Mouse (Mus musculus) kidney, embryonic 16.5 days (tissue): ENCODE results near the gene Galnt2. TPM values are rescaled to one million over a fixed set of nuclear protein-coding genes. Genes with fewer than 3 reads are reported as not detected.

ENCODE experiments used
- ATAC-seq: fragments of 200-750 bp; cut with Nextera tagmentation; 2 replicates; pipeline ENCODE4 v1.8.0; 2017; ENCODE audit warnings: moderate TSS enrichment; ENCODE audit not compliant: low FRiP score, low TSS enrichment
- H3K27ac ChIP-seq: fragments of 300-500 bp; sonication (generic); 2 replicates; pipeline ENCODE4 v1.5.1; 2014; ENCODE audit warnings: low read length
- H3K27me3 ChIP-seq: fragments of 300-500 bp; sonication (generic); 2 replicates; pipeline ENCODE4 v1.6.1; 2014; ENCODE audit warnings: low read length, control low read depth, mixed read lengths; ENCODE audit not compliant: insufficient read depth
- H3K36me3 ChIP-seq: fragments of 300-500 bp; sonication (generic); 2 replicates; pipeline ENCODE4 v1.6.1; 2014; ENCODE audit warnings: low read length, control low read depth, mixed read lengths; ENCODE audit not compliant: insufficient read depth
- H3K4me1 ChIP-seq: fragments of 300-500 bp; sonication (generic); 2 replicates; pipeline ENCODE4 v1.6.1; 2014; ENCODE audit warnings: low read length, control low read depth, mixed read lengths; ENCODE audit not compliant: insufficient read depth
- H3K4me2 ChIP-seq: fragments of 300-500 bp; sonication (generic); replicated peaks from 2 replicates; pipeline ENCODE4 v1.6.1; 2014; ENCODE audit warnings: low read depth, low read length
- H3K4me3 ChIP-seq: fragments of 300-500 bp; sonication (generic); 2 replicates; pipeline ENCODE4 v1.5.1; 2014; ENCODE audit warnings: mild to moderate bottlenecking, low read length
- H3K9ac ChIP-seq: fragments of 300-500 bp; sonication (generic); replicated peaks from 2 replicates; pipeline ENCODE4 v1.6.1; 2014; ENCODE audit warnings: low read length
- H3K9me3 ChIP-seq: fragments of 300-500 bp; sonication (generic); 2 replicates; pipeline ENCODE4 v1.6.1; 2016; ENCODE audit warnings: low read length, control low read depth
- WGBS: fragments of 180-500 bp; shearing (Covaris S2); extraction: QIAGEN DNeasy Blood & Tissue Kit; methylation state at CpG from one replicate; pipeline ENCODE4 v1.1.7; 2014; 5-methylcytosine and 5-hydroxymethylcytosine counted together
- polyA plus RNA-seq: library from polyadenylated mRNA; unstranded; fragments of >200 nt; fragmentation: Nextera tagmentation; extraction: Ambion mirVana; gene quantifications from 2 replicates; pipeline ENCODE4 v1.2.1, GENCODE M21; 2015

The Galnt2 gene
- 47.0 and 47.1 TPM in 2 replicates for polyA plus RNA-seq

- no peaks in the 10 kb centered on the region for H3K27me3 ChIP-seq
- H3K9ac ChIP-seq: peak within 1 kb of the TSS; percentile 91
- H3K27ac ChIP-seq: peak within 1 kb of the TSS; percentile 79
- peak; percentile 89 for ATAC-seq
- H3K4me1 ChIP-seq: peaks cover 9% of the 10 kb centered on the region
- no peaks in the 10 kb centered on the region for H3K9me3 ChIP-seq
- no peaks in the 10 kb centered on the region for H3K36me3 ChIP-seq
- 0% methylated on average over 39 of the region's 53 CpGs for WGBS
- peak within 1 kb of the TSS; percentile 88 for H3K4me3 ChIP-seq
- H3K4me2 ChIP-seq: peak within 1 kb of the TSS; percentile 98
Observed at GRCm38 (mm10) chr8:124231176-124231484, at the start of gene Galnt2. Gene Galnt2 (plus strand): TSS chr8:124231391.

- no peaks in the 10 kb centered on the region for H3K9me3 ChIP-seq
- 75% methylated on average over 5 of the region's 5 CpGs for WGBS
- H3K4me3 ChIP-seq: no peak overlapping the region
- H3K27me3 ChIP-seq: no peaks in the 10 kb centered on the region
- no peak overlapping the region for H3K27ac ChIP-seq
- no peak overlapping the region for H3K9ac ChIP-seq
- no peak overlapping the region for H3K4me2 ChIP-seq
- H3K4me1 ChIP-seq: no peaks in the 10 kb centered on the region; the same call in 1 of the 2 replicates
- no peak for ATAC-seq
- H3K36me3 ChIP-seq: no peaks in the 10 kb centered on the region
Observed at GRCm38 (mm10) chr8:124181751-124182150, 49.4 kb upstream of the Galnt2 start.

- H3K4me2 ChIP-seq: no peak overlapping the region
- no peaks in the 10 kb centered on the region for H3K36me3 ChIP-seq
- peak; percentile 51; the same call in 1 of the 2 replicates for ATAC-seq
- no peaks in the 10 kb centered on the region for H3K9me3 ChIP-seq
- WGBS: 47% methylated on average over 13 of the region's 13 CpGs
- H3K27me3 ChIP-seq: no peaks in the 10 kb centered on the region
- H3K27ac ChIP-seq: no peak overlapping the region
- no peak overlapping the region for H3K4me3 ChIP-seq
- H3K4me1 ChIP-seq: no peaks in the 10 kb centered on the region; the same call in 1 of the 2 replicates
- no peak overlapping the region for H3K9ac ChIP-seq
Observed at GRCm38 (mm10) chr8:124182224-124182623, 49.0 kb upstream of the Galnt2 start.

- WGBS: 74% methylated on average over 3 of the region's 3 CpGs
- H3K4me3 ChIP-seq: no peak overlapping the region
- no peaks in the 10 kb centered on the region for H3K27me3 ChIP-seq
- H3K9ac ChIP-seq: no peak overlapping the region
- no peak overlapping the region for H3K27ac ChIP-seq
- no peak overlapping the region for H3K4me2 ChIP-seq
- no peaks in the 10 kb centered on the region for H3K9me3 ChIP-seq
- ATAC-seq: no peak
- no peaks in the 10 kb centered on the region for H3K36me3 ChIP-seq
- H3K4me1 ChIP-seq: no peaks in the 10 kb centered on the region; the same call in 1 of the 2 replicates
Observed at GRCm38 (mm10) chr8:124184078-124184477, 47.1 kb upstream of the Galnt2 start.

GRCm38 (mm10) chr8:124184507-124184906 is 46.7 kb upstream of the Galnt2 start:
- H3K9ac ChIP-seq: no peak overlapping the region
- H3K9me3 ChIP-seq: no peaks in the 10 kb centered on the region
- no peak overlapping the region for H3K4me3 ChIP-seq
- H3K4me1 ChIP-seq: no peaks in the 10 kb centered on the region; the same call in 1 of the 2 replicates
- no peaks in the 10 kb centered on the region for H3K36me3 ChIP-seq
- ATAC-seq: no peak
- H3K4me2 ChIP-seq: no peak overlapping the region
- WGBS: 71% methylated on average over 2 of the region's 2 CpGs
- no peak overlapping the region for H3K27ac ChIP-seq
- no peaks in the 10 kb centered on the region for H3K27me3 ChIP-seq

GRCm38 (mm10) chr8:124185081-124185480 is 46.1 kb upstream of the Galnt2 start:
- Histone ChIP-seq H3K9ac (no peak overlapping the region), H3K4me3 (no peak overlapping the region), H3K9me3 (no peaks in the 10 kb centered on the region), H3K36me3 (no peaks in the 10 kb centered on the region), H3K27me3 (no peaks in the 10 kb centered on the region), H3K4me1 (no peaks in the 10 kb centered on the region; the same call in 1 of the 2 replicates), H3K27ac (no peak overlapping the region), H3K4me2 (no peak overlapping the region)
- ATAC-seq: no peak
- 84% methylated on average over 6 of the region's 6 CpGs for WGBS

- 77% methylated on average over 7 of the region's 7 CpGs for WGBS
- Histone ChIP-seq H3K4me1 (no peaks in the 10 kb centered on the region), H3K4me2 (no peak overlapping the region), H3K9me3 (no peaks in the 10 kb centered on the region), H3K4me3 (no peak overlapping the region), H3K27me3 (no peaks in the 10 kb centered on the region), H3K9ac (no peak overlapping the region), H3K36me3 (no peaks in the 10 kb centered on the region), H3K27ac (no peak overlapping the region)
- no peak for ATAC-seq
Observed at GRCm38 (mm10) chr8:124190388-124190787, 40.8 kb upstream of the Galnt2 start.

GRCm38 (mm10) chr8:124192242-124192641 is 38.9 kb upstream of the Galnt2 start:
- H3K9me3 ChIP-seq: no peaks in the 10 kb centered on the region
- no peaks in the 10 kb centered on the region for H3K36me3 ChIP-seq
- WGBS: 84% methylated on average over 4 of the region's 4 CpGs
- H3K4me3 ChIP-seq: no peak overlapping the region
- H3K4me2 ChIP-seq: no peak overlapping the region
- no peak for ATAC-seq
- H3K27me3 ChIP-seq: no peaks in the 10 kb centered on the region
- H3K4me1 ChIP-seq: peaks cover 10% of the 10 kb centered on the region
- H3K9ac ChIP-seq: no peak overlapping the region
- no peak overlapping the region for H3K27ac ChIP-seq

- ATAC-seq: no peak
- no peaks in the 10 kb centered on the region for H3K9me3 ChIP-seq
- H3K36me3 ChIP-seq: no peaks in the 10 kb centered on the region
- H3K4me2 ChIP-seq: no peak overlapping the region
- H3K27ac ChIP-seq: no peak overlapping the region
- no peak overlapping the region for H3K9ac ChIP-seq
- 74% methylated on average over 10 of the region's 10 CpGs for WGBS
- H3K4me1 ChIP-seq: peaks cover 10% of the 10 kb centered on the region
- H3K27me3 ChIP-seq: no peaks in the 10 kb centered on the region
- H3K4me3 ChIP-seq: no peak overlapping the region
Observed at GRCm38 (mm10) chr8:124192976-124193375, 38.2 kb upstream of the Galnt2 start.

GRCm38 (mm10) chr8:124193992-124194391 is 37.2 kb upstream of the Galnt2 start:
- ATAC-seq: no peak
- Histone ChIP-seq H3K9me3 (no peaks in the 10 kb centered on the region), H3K27me3 (no peaks in the 10 kb centered on the region), H3K4me2 (no peak overlapping the region), H3K27ac (no peak overlapping the region), H3K4me1 (peaks cover 10% of the 10 kb centered on the region), H3K36me3 (no peaks in the 10 kb centered on the region), H3K9ac (no peak overlapping the region), H3K4me3 (no peak overlapping the region)
- 78% methylated on average over 5 of the region's 5 CpGs for WGBS
